Mouse (Mus musculus) kidney, postnatal 4 days (tissue): Measurements from ENCODE around the gene Arsk.
A peak's percentile ranks its signal among the peaks of the same experiment; 100 is the strongest.

ENCODE experiments used
- DNase-seq, 2 experiments: peaks; one replicate each; pipeline ENCODE4 v3.0.0; 2021; ENCODE audit warnings: mixed read lengths in 2 of 2

Gene Arsk

DNA sequence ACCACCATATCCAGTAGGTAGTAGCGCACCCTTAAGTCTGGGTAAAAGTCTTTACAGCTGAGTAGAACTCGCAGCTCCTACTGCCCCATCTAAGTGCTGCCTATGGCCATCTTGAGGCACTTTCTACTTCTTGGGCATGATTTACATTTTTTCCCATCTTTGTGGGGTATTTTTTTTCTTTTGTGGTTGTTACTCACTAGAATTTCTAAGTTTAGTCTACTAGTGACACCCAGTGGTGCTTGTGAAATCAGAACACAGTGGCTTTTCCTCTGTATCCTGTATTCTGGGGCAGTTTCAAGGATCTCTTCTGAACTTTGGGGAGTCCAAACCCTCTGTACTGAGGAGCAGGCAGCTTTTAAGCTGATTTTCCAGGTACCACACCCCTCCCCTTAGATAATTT, 76.7 kb downstream of the Arsk start:
- peak in 1 of 2 experiments; percentile 16 for DNase-seq

DNA sequence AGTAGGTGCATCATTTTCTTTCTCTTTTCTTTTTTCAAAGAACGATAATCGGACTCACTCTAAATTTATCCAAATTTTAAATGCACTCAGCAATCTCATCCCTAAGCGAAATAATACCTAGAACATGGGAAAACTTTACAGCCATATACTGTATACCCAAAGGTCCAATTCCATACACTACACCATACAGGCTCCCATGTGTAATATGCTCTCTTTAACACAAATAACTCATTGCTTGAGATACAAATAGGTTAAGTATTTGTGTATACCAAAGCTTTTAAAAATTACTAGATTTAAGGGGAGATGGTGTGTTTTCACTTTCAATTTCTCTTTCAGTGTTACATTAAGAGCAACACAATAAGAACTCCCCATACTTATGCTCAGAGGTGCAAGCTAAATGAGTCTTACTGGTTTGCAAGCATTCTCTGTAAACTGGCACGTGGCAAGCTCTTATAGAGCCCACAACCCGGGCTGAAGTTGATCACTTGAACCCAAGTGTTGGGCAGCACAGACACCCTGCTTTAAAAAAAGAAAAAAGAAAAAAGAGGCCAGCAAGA, 79.5 kb downstream of the Arsk start:
- DNase-seq: no peak

DNA sequence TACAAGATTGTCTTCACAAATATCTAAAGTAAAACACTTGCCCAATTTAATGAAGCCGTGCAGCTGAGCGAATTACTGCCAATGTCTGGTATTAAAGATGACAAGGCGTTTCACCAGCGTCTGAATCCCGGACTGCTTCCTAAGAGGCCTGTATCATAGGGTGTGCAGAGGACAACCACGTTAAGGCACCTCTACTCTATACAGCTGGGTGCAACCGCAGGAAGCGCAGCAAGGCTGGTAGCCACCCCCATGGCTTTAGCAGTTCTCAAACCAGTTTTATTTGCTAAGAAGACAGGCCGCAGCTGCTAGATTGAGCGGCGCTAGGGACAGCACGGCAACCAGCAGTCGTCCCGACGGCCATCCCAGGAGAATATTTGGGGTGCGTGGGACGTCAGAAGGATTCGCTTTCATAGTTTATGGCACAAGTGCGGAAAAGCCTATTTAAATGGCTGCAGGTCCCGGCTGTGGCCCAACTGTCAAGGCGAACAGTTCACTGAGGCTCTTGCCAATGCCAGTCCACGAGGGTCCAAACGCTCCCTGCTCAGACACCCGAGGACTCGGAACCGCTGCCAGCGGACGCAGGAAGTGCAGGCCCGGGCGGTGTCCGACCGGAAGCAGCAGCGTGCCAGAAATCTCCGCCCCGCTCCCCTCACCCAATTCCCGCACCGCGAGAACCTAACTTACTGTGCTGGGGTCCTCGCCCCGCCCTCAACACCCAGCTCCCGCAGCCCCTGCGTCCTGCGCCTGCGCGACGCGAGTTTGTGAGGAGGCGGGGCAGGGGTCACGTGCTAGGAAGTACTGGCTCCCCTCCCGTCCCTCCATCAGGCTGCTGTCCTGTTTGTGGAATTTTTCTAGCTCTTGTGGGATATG, 80.3 kb downstream of the Arsk start, which contains the start of gene Rfesd:
TSS of gene Rfesd (minus strand) at position 746 of the 870 bp plus-strand sequence.
- DNase-seq: peak; percentile 98 to 99

DNA sequence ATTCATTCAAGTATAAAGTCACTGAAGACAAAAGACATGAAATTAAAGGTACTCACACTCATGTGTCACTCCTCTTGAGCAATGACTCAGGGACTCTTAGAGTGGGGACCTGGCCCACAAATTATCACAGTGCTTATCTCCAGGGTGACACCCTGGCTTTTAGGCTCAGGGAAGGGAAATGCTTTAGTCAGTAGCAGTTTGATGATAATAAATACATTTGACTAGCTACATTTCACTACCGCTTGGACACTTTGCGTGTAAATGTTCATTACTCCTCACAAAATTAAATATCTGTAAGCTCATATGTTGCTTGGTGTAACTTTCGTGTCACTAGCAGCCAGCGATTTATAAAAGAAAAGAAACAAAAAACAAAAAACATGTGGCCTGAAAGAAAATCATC, 81.0 kb downstream of the Arsk start:
- DNase-seq: no peak

DNA sequence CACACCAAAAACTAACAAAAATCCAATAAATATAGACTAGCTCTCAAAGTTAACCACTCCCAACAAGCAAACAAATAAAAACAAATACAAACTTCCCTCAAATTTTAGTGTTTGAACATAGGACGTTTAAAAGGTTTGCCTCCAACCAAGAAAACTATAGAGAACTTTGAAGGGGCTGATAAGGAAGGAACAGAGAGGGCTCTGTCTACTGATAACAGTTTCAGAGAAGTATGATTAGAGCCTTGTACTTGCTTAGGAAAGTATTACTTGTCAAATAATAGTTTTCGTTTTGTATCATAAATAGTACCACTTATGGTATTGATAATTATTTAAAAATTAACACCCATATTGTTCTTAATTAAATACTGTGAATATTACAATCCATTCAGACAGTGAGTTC, 83.9 kb downstream of the Arsk start:
- no peak for DNase-seq
